9 mouse cellular contexts compared by ENCODE assay signal in the genomic region with DNA sequence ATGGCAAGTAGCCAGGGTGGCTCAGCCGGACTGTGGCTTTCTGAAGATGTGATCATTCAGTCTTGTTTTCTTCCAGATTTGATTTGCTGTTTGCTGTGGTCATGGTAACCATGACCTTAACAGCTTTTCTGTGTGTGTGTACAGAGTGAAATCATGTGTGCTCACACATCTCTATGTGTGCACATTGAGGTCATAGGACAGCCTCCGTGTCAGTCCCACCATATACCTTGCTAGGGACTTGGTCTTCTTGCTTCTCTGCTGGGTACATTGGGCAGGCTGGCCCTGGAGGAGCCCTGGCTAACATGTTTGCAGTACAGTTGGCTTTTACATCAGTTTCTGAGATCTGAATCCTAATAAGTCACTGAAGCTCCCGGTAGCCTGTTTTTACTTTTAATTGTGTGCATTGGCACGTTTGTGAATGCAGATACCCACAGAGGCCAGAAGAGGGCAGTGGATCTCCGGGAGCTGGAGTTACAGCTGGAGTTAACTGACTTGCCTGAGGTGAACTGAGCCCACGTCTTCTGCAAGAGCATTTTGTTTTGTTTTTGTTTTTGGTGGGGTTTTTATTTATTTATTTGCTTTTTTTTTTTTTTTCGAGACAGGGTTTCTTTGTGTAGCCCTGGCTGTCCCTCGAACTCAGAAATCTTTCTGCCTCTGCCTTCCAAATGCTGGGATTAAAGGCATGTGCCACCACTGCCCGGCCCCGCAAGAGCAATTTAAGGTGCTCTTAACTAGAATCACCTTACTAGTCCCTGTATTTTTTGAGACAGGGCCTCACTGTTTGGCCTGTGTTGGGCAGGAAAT. TPM values are rescaled to one million over a fixed set of nuclear protein-coding genes. Genes with fewer than 3 reads are reported as not detected.
DNase-seq lines count a peak whose midpoint lies in the region; ATAC-seq lines count a peak whose summit lies in the region.
"Had no signal": no experiment of that assay in that cellular context is flagged by ENCODE, and none has a peak within 500 bp of the region (broad histone marks: within the 10 kb centered on the region; RNA-seq: fewer than 3 reads in every experiment).

No protein-coding gene starts in this region.

- no peaks in the 10 kb centered on the region for H3K27me3 ChIP-seq in midbrain, embryonic 13.5 days
- H3K27me3 ChIP-seq: neural tube, embryonic 13.5 days had no signal

- intact Hi-C loops in left cerebral cortex, postnatal 36 days (cut with DNase I): loop anchor here (1.0 kb wide), 1 partner anchor 37 kb away; a partner anchor contains a TSS

- H3K4me2 ChIP-seq in midbrain, embryonic 13.5 days (replicated peaks): no peak overlapping the region
- H3K4me2 ChIP-seq: neural tube, embryonic 13.5 days had no signal

- peak; percentile 10 to 39 for DNase-seq in left cerebral cortex, adult 18-20 months (ENCODE audit: low spot score in 2 of 2)
- no peak for DNase-seq in left cerebral cortex, postnatal 36 days (ENCODE audit: low spot score in 2 of 2)
- DNase-seq in ES-CJ7 (ENCODE audit: low read depth, low spot score): peak; percentile 66
- DNase-seq in adrenal gland, postnatal 25 days: peak; percentile 17
- DNase-seq in gastrocnemius, adult 8-10 months (ENCODE audit: low spot score in 2 of 2): peak; percentile 11 to 22
- peak; percentile 23 to 58 for DNase-seq in layer of hippocampus, postnatal 14 days (ENCODE audit: low spot score in 2 of 2)
- peak; percentile 55 for DNase-seq in retina, embryonic 14.5 days (ENCODE audit: low spot score)

- H3K4me1 ChIP-seq in midbrain, embryonic 13.5 days (replicated peaks): no peaks in the 10 kb centered on the region
- H3K4me1 ChIP-seq: neural tube, embryonic 13.5 days had no signal

- no peak overlapping the region for H3K4me3 ChIP-seq in midbrain, embryonic 13.5 days (replicated peaks)
- H3K4me3 ChIP-seq: neural tube, embryonic 13.5 days had no signal

- no peak overlapping the region for H3K27ac ChIP-seq in midbrain, embryonic 13.5 days
- H3K27ac ChIP-seq: neural tube, embryonic 13.5 days had no signal

- no peaks in the 10 kb centered on the region for H3K9me3 ChIP-seq in midbrain, embryonic 13.5 days
- H3K9me3 ChIP-seq: neural tube, embryonic 13.5 days had no signal

- H3K9ac ChIP-seq in midbrain, embryonic 13.5 days (replicated peaks): no peak overlapping the region
- H3K9ac ChIP-seq: neural tube, embryonic 13.5 days had no signal

- ATAC-seq in midbrain, embryonic 13.5 days: no peak

- 58% methylated on average over 10 of the region's 10 CpGs for WGBS in midbrain, embryonic 13.5 days

- 0 out of 2 replicates have a peak, but pooled peaks cover 7% of the 10 kb centered on the region for H3K36me3 ChIP-seq in midbrain, embryonic 13.5 days

RNA-seq across cellular contexts. Expression of a gene that starts 38.0 kb away (rescaled TPM):
- 10 to 100 TPM; 12.1 to 15.0 TPM for total RNA-seq in left cerebral cortex, adult 18-20 months (2021)
- total RNA-seq in left cerebral cortex, postnatal 36 days (2021): 10 to 100 TPM; 15.2 TPM
- total RNA-seq in adrenal gland, postnatal 25 days (2021): 13.6 and 18.2 TPM in 2 replicates
- total RNA-seq in gastrocnemius, adult 8-10 months (2022): 1 to 10 TPM; 3.7 to 4.2 (median 4.1) TPM
- total RNA-seq in layer of hippocampus, postnatal 14 days (2021): 10 to 100 TPM; 18.3 to 22.1 TPM
- polyA plus RNA-seq in midbrain, embryonic 13.5 days (2015; fragmentation: Nextera tagmentation; extraction: Ambion mirVana): 14.1 and 14.6 TPM in 2 replicates

RNA-seq across cellular contexts. Expression of a gene that starts 46.4 kb away (rescaled TPM):
- 1 to 10 TPM; 2.7 to 3.0 TPM for total RNA-seq in left cerebral cortex, adult 18-20 months (2021)
- 1 to 10 TPM; 2.6 to 4.3 TPM for total RNA-seq in left cerebral cortex, postnatal 36 days (2021)
- total RNA-seq in adrenal gland, postnatal 25 days (2021): 4.2 and 4.5 TPM in 2 replicates
- total RNA-seq in gastrocnemius, adult 8-10 months (2022): under 1 TPM; 0.51 to 0.73 (median 0.71) TPM
- total RNA-seq in layer of hippocampus, postnatal 14 days (2021): 1 to 10 TPM; 3.8 to 4.7 TPM
- polyA plus RNA-seq in midbrain, embryonic 13.5 days (2015; fragmentation: Nextera tagmentation; extraction: Ambion mirVana): 7.8 and 8.5 TPM in 2 replicates

RNA-seq across cellular contexts. Expression of a gene that starts 49.9 kb away (rescaled TPM):
- total RNA-seq in left cerebral cortex, adult 18-20 months (2021): 10 to 100 TPM; 34.3 to 37.7 TPM
- total RNA-seq in left cerebral cortex, postnatal 36 days (2021): 10 to 100 TPM; 31.1 to 37.1 TPM
- total RNA-seq in adrenal gland, postnatal 25 days (2021): 61.3 and 66.7 TPM in 2 replicates
- total RNA-seq in gastrocnemius, adult 8-10 months (2022): 10 to 100 TPM; 19.2 to 24.1 (median 21.6) TPM
- 10 to 100 TPM; 31.4 to 34.5 TPM for total RNA-seq in layer of hippocampus, postnatal 14 days (2021)
- polyA plus RNA-seq in midbrain, embryonic 13.5 days (2015; fragmentation: Nextera tagmentation; extraction: Ambion mirVana): 22.1 and 22.5 TPM in 2 replicates

Comparison
In these comparisons a context has a peak if more than half of its experiments do, and no peak if none do; other contexts are left out.
1. DNase-seq: peak in left cerebral cortex, adult 18-20 months (2 of 2), ES-CJ7 (single experiment), adrenal gland, postnatal 25 days (single experiment), gastrocnemius, adult 8-10 months (2 of 2), layer of hippocampus, postnatal 14 days (2 of 2) and retina, embryonic 14.5 days (single experiment); none in left cerebral cortex, postnatal 36 days (0 of 2).